Mouse (Mus musculus) small intestine, adult 2 months (tissue): ENCODE data around the gene Synpo2l.

Experiments
- CTCF ChIP-seq: fragments of 200-500 bp; IDR thresholded peaks from 2 replicates; pipeline ENCODE4 v1.5.1; 2012; ENCODE audit warnings: low read depth, mild to moderate bottlenecking, control low read depth, inconsistent platforms, low read length, moderate library complexity, mixed read lengths; ENCODE audit not compliant: insufficient replicate concordance, insufficient read length; ENCODE audit errors: extremely low read depth
- POLR2A ChIP-seq: fragments of 200-500 bp; IDR thresholded peaks from 2 replicates; pipeline ENCODE4 v1.6.1; 2012; ENCODE audit warnings: low read depth, mild to moderate bottlenecking, control low read depth, inconsistent platforms, low read length, moderate library complexity

DNA sequence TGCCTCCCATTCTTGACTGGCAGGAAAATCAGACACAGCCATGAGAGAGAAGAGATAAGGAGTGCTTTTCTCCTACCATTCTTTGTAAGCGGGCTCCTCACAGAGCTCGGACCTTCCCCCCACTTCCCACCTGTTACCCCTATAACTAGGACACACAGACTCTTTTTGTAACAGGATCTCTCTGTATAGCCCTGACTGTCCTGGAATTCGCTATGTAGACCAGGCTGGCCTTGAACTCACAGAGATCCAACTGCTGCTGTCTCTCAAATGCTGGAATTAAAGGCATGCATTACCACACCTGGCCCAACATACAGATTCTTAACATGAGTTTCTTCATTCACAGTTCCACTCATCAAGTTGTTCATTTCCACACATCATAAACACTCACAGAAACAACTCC lies 5.4 kb downstream of the Synpo2l start:
- TF ChIP-seq POLR2A, result no peak
- TF ChIP-seq CTCF, result no peak
